Mouse (Mus musculus) right cerebral cortex, postnatal 4 days (tissue): Measurements from ENCODE around the gene Enpp4.

Source experiments
- DNase-seq: peaks from one replicate; pipeline ENCODE4 v3.0.0-alpha.2; 2022

Gene Enpp4

DNA sequence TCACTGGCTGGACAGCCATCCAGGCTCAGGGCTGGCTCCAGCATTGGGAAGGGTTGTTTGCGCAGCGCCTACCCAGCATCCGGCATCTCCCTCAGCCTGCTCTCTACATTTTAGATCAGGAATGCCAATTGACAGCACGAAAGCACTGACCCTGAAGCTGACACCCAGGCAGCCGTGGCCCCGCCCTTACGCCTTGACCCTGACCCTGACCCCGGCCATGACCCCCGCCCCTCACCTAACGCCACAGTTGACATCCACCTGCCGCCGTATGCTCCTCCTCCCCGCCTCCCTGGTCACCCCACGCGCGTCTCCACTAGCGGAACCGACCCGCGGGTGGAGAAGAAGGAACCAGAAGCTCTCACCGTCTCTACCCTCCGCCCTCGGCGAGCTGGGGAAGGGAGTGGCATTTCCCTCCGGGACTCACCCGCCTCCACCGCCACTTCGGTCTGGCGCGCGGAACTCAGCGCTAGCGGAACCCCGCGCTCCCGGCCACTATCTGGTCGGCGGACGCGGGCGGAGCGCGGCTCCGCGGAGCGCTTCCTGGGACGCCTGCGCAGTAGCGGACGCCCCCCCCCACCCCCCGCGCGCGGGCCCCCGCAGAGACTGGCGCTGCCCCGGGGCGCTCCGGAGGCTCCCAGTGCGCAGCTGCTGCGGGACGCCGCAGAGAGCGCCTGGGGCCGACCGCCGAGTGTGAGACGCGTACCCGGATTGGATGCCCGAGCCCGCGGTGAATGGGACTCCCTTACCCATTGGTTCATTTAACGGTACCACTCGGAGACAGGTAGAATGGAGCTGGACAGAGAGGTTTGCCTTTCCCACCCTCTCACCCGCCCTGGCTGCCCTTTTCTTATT is at the start of gene Enpp4:
TSS of gene Enpp4 (minus strand) at position 523 of the 852 bp plus-strand sequence.
- DNase-seq = peak; percentile 88

DNA sequence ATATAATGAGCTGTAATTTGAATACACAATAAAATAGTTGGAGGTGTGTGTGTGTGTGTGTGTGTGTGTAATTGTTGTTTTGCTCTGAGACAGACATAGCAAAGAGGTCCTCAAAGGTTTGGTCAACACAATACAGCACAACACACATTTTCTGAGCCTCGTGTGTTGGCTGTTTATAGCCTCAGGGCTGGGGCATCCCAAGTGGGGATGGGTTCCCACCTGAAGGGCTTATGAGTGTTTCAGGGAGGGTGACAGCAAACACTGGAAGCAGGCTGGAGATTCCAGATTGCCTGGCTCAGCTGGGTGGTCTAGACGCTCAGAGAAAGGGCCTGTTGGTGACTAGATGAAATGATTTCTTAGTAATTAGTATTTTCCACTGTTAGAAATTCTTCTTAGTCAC is 49.6 kb upstream of the Enpp4 start:
- DNase-seq = no peak

DNA sequence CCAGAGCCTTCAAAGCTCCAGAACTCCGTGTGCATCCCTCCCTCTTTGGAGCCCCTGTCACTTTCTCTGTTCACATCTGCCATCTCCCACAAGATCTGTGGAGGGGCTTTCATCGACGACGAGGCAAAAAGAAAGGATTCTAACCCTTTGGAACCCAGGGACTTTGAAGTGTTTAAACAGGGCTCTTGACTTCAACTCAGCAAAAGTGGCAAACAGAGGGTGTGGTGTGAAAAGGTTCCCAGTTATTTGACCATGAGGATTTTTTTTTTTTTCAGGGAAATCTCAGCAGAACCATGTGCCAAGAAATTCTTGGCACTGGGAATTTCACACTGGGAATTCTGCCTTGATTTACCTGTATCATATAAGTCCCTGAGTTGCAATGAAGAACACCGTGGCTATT is 48.3 kb upstream of the Enpp4 start:
- no peak for DNase-seq

DNA sequence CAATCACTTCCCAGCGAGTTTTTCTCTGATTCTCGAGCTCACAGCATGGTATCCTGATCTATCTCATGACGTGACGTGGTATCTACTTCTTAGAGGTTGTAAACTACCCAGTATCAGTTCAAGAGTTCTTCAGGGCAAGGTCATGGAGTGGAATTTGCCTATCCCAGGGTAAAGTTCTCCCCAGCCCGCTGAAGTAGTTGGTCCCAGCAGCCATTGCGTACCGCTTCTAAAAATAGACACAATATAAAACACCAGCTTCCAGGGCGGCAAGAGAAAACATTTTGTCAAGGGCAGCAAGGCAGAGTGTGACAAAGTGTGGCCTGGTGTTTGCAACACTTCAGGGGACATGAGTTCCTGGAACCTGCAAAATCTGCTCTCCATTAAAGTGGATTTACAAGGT is 46.3 kb upstream of the Enpp4 start:
- no peak for DNase-seq

DNA sequence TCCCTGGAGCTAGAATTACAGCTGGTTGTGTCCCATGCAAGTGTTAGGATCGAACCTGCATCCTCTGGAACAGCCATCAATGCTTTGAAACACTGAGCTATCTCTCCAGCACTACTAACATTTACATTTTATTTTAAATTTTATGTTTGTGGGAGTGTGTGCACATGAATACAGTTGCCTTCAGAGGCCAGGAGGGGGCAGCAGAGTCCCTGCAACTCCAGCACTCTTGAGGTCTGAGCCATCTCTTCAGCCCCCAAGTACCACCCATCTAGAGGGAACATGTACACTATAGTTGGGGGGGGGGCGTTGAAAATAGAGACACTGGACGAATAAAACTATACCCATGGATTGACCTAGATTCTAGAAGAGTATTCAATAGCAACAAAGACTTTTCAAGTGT is 45.5 kb upstream of the Enpp4 start:
- peak; percentile 48 for DNase-seq

DNA sequence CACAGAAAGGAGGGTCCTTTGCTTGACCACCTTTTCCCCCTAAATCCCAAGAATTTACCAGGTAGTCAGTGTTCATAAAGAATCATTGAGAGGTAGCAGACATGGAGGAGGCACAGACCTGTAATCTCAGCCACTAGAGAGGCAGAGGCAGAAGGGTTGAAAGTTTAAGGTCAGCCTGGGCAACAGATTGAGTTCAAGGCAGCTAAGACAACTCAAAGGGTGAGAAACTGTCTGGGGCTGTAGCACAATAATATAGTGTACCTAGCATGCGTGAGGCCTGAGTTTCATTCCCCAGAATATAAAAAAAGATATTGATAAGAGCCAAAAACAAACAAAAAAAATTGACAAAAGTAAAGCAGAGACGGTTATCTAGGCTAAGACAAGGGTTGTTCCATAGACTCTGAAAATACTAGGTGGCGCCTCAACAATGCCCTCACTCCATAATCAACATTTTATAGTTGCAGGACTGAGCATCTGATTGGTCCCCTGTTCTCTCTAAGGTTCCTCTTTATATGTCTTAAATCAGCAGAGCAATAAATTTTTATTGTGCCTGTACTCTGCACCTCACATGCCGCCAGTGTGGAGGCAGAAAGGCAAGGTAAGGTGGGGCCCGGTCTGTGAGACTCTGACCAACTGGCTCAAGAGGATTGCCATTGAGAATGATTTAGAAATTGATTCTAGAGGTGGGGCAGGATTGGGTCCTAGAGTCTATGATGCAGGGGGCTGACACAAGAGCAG is 42.7 kb upstream of the Enpp4 start:
- no peak for DNase-seq

DNA sequence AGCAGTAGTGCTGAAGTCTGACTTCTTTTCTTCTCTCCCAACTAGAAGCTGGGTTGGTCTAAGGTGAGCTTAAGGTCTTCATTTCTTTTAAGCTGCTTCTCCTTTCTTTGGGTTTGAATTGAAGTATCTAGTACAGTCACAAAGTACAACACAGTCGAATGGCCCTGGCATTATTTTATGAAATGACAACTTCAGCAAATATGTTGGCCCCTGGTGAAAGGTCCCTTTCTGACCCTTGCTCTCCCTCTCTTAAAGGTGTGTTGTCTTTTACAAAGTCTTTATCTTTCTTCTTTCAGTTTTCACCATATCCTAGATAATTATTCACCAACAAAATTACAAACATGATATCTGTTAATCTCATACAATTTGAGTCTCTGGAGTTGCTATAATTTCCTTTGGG is 40.2 kb upstream of the Enpp4 start:
- no peak for DNase-seq

DNA sequence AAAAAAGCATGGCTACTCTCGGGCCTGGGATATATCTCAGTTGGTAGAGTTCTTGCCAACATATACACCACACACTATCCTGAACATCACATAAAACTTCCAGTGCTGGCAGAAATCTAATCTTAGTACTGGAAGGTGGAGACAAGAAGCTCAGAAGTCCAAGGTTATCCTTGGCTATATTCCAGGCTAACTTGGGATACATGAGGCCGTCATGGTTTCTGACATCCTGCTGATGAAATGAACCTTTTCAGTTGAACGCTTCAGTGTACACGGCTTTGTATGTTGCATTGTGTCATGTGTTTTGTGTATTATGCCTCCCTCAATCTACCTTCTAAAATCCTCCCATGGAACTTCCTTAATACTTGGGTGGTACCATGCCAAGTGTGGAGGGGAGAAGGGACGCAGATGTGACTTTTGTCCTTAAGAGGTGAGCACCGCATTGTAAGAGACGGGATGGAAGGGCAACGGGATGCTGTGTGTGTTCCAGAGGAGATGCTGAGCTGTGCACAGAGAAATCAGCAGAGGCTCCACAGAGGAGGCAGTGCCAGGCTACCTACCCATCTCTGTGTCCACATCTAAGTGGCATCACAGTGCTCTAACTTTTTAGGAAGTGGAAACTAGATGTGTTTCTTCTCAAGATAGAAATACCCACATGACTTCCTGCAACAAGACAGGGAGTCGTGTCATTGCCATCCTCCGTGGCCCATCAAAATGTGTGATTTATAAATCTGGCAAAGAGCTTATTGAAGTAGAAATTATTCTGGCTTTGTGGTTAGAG is 31.4 kb upstream of the Enpp4 start:
- no peak for DNase-seq

DNA sequence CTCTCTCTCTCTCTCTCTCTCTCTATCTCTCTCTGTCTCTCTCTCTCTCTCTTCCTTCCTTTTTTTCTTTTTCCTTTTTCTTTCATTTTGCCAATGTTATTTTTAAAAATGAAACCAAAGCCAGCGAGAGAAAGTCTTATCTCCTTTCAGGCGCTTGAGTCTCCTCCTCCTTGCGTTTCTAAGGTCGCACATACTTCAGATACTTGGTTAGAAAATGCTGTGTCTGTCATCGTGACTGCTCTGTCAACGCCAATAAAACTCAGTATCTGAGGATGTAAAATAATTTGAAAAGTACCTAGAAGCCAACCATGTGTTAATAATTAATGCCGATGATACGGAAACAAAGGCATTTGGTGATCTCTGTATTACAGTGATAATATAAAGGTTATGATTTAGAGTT is 30.4 kb upstream of the Enpp4 start:
- DNase-seq = no peak

DNA sequence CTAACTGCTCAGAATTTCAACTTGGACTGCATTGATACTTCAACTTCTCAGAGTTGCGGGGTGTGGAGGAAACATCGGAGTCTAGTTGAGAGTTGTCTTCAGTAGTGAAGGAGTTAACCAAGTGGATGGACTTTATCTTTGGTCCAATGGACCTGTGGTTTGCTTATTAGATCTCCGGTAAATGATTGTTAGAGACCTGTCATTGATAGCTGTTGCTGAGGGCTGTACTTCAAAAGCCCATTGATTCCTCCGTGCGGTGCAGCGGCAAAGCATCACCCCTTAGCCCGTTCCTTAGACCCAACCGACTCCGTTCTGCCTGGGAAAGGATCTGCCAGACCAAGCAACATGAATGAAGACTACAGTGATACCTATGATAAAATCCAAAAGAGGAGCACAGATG is 28.9 kb upstream of the Enpp4 start:
- no peak for DNase-seq

DNA sequence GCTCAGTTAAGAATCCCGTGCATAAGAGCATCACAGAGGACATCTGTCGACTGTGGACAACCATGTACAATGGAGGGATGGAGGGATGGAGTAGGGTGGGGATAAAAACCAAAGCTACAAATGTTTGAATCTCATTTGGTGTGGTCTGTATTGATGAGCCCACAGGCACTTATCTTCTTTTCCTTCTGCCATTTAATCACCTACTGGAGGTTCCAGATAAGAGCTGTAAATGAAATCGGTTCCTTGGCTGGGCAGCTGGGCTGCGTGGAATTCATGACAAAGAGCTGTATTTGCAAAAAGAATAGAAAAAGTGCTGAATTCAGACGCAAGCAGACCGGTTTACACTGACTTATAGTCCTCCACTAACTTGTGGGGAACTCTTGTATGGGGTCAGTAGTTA is 28.5 kb upstream of the Enpp4 start:
- no peak for DNase-seq

DNA sequence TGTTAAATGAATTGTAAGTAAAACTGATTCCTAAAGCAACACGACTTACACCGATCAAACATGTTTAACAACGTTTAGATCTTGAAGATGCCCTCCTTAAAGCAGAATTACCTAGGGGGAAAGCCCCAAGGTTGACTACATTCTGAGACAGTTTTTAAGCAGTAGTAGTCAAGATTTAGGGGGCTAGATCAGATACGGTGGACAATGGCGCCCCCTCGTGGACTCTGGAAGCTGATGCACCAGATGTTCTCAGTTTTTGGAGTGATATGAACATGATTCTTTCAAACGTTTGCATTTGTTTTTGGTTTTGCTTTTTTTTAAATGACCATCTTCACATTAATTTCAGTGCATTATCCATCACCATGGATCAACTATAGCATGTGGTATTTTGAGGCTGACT is 24.8 kb upstream of the Enpp4 start:
- DNase-seq = peak; percentile 85

DNA sequence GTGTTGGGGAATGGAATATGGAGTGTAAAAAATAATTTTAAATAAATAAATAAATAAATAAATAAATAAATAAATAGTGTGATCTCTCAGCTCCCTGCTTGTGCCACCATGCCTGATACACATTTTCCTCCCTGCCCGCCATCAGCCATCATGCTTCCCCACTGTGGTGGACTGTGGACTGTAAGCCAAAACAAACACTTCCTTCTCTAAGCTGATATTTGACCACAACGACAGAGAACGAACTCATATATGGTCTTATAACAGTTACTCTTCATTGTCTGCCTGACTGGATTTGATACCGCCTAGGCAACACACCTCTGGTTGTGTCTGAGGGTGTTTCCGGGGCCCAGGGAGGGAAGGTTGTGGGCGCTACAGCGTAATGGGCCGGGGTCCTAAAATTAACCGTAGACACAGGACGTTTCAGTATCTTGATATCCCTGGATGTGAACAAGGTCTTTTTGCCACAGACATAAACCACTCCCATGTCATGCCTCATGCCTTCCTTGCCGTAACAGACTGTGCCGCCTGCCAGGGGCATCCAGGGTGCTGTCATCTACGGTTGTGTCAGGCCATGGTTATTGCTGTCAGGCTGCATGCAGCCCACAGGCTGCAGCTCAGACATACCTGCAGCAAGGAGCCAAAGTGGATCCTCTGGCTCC is 23.6 kb upstream of the Enpp4 start:
- no peak for DNase-seq

DNA sequence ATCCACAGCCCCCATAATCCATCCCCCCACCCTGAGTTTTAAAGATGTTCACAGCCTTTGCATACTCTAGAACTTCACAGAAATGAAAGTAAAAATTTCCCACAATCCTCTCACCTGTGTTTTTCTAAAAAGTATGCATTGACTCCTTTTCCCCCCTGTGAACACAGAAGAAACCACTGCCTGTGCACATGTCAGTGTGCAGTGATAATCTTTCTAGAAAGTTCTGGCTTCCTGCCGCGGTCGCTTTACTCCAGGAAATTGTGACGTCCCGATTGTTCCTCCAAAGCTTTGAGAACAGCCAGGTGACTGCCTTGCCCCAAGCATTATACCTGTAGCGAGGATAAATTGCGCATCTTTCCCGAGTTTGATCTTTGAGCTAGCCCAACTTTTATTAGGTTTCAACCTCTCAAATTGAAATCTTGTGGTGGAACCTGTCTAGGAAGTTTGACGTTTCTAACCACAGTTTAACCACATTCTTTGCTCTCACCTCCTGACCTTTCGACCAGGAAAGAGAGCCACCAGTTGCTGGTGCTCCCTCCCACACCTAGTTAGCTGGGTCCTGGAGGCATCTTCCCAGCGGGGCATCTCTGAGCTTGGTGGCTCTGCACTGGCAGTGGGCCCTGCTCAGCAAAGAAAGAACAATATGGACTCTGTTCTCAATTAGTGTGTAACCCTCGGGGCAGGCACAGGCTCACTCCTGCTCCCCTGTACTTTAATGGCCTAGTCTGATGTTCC is 15.9 kb upstream of the Enpp4 start:
- no peak for DNase-seq

DNA sequence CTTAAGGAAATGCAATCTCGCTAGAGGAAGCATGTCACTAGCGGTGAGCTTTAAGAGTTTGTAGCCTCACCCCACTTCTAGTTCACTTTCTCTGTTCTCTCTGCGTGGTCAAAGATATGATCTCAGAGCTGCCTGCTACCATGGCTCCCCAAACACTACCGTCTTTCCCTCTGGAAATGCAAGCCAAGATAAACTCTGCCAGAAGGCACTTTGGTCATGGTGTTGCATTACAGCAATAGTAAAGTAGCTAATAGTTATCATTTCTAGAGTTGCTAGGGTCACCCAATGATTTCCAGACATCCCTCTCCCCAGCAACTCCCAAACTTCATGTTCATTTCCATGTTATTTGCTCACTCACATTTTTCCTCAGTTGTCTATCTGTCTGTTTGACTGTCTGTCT is 12.6 kb upstream of the Enpp4 start:
- DNase-seq = no peak

DNA sequence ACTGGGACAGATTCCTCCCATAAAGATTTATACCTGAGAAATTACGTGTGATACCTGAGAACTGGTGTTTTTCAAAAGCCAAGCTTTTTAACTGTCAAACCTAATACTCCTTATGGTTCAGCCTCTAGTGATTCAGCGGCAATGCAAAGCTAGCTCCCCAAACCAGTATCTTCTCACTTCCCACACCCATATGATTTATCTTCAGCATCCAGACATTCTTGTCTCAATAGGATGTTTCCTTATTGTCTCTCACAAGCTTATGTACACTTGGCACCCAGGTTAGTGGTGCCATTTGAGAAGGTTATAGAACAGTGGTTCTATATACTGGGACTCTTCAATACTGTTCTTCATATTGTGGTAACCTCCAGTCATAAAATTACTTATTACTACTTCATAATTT is 12.1 kb upstream of the Enpp4 start:
- DNase-seq = no peak

DNA sequence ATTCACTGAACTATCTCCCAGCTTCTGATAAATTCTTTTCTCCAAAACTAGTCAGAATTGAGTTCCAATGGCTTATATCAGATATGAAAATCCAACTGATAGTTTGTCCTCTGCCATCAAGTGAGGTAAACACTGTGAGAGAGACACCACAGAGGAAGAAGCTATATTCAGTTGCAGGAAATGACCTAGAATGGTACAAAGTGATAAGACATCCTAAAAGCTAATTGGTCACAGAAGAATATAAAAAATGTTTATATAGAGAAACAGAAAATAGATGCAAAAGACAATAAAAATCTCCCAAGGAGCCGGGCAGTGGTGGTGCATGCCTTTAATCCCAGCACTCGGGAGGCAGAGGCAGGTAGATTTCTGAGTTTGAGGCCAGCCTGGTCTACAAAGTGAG is 11.0 kb upstream of the Enpp4 start:
- DNase-seq = no peak

DNA sequence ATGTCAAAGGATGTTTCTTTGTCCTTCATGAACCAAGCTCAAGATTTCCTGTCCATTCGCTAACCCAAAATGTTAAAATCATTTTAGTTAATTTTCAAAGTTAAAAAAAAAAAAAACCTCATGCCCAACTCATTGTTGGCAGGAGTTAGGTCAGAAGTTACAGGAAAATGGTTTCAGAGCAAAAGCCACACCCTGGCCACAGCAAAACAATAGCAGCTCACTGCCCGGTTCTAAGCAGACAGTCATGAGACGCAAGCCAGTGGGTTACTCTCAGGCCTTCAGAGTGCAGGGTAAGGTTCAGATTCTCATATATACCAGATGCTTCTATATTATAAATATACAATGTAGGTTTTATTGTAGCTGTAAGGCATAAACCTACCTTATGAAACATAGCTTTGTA is 2.7 kb upstream of the Enpp4 start:
- DNase-seq = no peak

DNA sequence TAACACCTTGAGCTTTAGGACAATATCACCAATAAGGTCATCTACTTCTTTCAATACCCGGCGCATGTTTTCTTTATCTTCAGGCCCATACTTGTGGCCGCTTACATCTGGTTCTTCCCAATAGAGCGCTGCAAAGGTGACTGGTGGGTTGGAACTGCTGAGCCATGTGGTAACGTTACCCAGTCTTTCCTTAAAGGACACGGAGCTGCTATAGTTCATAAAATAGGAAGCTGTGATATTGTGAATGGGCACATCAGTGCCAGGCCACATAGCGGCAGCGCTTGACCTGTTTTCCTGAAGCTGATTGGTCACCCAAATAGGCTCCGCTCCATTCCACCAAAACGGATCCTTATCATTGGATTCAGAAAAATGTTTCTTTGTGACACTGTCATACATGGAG is 3.6 kb downstream of the Enpp4 start:
- DNase-seq = no peak

DNA sequence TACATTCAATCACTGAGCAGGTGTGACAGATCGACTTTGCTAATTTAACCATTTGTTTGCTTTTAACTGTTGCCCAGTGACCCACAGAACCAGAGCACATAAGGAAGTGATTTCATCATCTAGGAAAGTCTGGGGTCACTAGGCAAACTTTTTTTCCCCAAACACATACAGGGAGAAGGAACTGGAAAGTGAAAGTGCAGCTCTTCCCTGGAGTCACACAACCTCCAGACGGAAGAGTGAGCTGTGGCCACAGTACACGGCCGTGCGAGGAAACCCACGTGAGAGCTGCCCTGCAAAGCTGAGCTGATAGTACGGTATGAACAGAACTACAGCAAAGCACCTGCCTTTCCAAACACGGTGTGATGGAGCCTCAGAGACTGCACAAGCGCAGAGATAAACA is 4.7 kb downstream of the Enpp4 start:
- DNase-seq = no peak

DNA sequence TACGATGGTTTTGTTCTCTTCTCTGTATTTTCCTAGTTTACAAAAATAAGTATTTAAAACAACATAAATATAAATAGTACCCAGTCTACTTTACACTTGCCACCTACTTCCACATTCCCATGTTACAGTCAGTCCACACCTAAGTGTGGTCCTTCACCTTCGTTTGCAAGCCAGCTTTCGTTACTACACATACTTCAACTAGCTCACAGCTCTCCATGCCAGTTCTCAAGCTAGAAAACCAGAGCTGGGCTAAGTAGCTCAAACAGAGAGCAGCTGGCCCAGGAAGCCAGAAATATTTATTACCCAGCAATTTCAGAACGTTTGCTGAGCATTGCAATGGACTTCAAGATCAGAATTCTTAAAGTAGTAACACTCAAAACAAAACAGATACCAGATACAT is 5.1 kb downstream of the Enpp4 start:
- DNase-seq = no peak

DNA sequence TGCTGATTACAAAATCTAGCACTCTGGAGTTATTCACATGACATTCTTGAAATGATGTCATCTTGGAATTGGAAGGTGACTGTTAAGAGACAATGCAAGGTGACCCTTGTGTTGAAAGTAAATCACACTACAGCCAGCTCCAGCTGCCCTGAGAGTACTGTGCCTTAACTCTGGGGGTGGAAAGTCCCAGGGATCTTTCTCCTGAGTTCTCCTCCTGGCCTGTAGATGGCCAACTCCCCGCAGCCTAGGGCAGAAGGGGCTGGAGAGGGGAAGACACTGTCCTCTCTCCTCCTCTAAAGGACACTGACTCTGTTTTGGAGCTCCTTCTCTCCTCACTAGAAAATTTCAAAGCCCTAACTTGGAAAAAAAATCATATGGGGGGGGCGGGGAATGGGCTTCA is 14.1 kb downstream of the Enpp4 start:
- no peak for DNase-seq

DNA sequence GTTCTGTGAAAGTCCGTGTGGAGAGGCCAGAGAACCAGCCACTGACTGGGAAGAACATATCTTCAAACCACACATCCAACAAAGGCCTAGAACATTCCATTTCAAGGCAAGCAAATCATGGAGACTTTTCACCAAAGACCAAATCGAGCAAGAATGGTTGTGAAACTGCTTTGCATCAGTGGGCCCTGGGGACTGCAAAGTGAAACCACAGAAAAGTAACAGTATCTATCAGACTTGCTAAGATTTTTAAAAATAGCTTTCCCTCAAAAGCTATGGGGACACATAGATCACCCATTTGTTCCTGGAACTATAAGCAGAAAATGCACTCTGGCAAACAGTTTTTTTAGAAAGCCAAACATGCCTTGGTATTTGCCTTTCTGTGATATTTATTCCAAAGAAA is 14.7 kb downstream of the Enpp4 start:
- DNase-seq = no peak
